Mouse (Mus musculus): Measurements from ENCODE around the gene Tspan10. TPM values are rescaled to one million over a fixed set of nuclear protein-coding genes. Genes with fewer than 3 reads are reported as not detected.

Gene Tspan10
- polyA plus RNA-seq, 1 experiment from 2014 or later = not detected

DNA sequence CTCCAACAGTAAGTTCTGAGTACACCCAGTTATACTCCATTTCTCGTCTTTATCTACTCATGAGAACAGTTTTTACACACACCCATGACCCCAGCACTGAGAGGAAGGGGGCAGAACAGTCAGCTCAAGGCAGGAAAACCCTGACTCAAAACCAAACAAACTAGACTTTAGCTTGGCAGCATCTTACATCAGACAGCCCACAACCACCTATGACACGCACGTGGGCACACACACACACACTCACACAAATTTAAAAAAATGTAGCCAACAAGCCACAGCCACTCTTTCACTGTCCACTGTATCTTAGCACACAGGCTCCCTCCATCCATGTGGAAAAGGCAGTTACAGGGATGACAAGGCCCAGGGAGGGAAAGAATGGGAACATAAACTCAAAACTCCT is 15.7 kb upstream of the Tspan10 start:
- no peak for ATAC-seq (ENCODE audit: borderline replicate concordance, extremely low read depth, low FRiP score, low TSS enrichment)
- Histone ChIP-seq H3K9ac (no peak overlapping the region), H3K27me3 (no peaks in the 10 kb centered on the region), H3K4me1 (no peaks in the 10 kb centered on the region), H3K27ac (no peak overlapping the region), H3K4me2 (no peak overlapping the region), H3K4me3 (no peak overlapping the region), H3K36me3 (peaks cover 67% of the 10 kb centered on the region), H3K9me3 (no peaks in the 10 kb centered on the region)
- 81% methylated on average over 3 of the region's 3 CpGs for WGBS

DNA sequence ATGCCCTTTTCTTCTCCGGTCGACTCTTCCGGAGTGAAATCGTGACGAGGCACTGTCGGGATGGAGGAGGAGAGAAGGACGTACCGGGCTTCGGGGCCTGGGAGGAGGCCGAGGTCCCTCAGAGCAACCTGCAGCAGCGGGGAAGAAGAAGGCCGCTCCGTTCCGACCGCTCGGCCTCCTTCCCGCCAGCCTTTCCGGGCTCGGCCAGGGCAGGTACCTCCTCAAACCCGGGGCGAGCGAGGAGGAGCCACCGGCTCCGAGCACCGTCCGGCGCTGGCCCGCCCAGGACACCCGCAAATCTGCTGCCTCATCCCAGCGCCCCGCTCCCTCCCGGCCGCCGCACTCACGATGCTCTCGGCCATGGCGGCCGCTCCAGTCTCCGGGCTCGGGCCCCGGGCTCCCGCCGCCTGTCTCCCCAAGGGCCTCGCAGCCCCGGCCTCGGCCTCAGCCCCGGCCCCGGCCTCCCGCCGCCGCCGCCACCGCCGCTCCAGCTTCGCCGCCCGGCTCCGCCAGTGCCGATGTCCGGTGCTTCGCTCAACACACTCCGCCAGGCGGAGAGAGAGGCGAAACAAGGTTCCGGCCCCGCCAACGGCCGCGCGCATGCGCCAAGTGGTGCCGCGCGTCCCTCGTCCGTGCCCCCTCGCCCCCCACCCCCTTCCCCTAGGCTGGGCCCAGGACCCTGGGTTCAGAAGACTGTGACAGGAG is 5.1 kb upstream of the Tspan10 start, which contains the start of gene Nploc4:
Nploc4 (minus strand) TSS at position 557 of the 705 bp plus-strand sequence.
- Histone ChIP-seq H3K4me1 (peaks cover 12% of the 10 kb centered on the region), H3K9me3 (no peaks in the 10 kb centered on the region), H3K9ac (peak within 1 kb of the TSS; percentile 92), H3K4me3 (peak within 1 kb of the TSS; percentile 80), H3K27ac (peak within 1 kb of the TSS; percentile 69), H3K36me3 (peaks cover 19% of the 10 kb centered on the region), H3K27me3 (no peaks in the 10 kb centered on the region), H3K4me2 (peak within 1 kb of the TSS; percentile 77)
- ATAC-seq (ENCODE audit: borderline replicate concordance, extremely low read depth, low FRiP score, low TSS enrichment) = peak; percentile 85
- under 1% methylated on average over 69 of the region's 77 CpGs for WGBS

DNA sequence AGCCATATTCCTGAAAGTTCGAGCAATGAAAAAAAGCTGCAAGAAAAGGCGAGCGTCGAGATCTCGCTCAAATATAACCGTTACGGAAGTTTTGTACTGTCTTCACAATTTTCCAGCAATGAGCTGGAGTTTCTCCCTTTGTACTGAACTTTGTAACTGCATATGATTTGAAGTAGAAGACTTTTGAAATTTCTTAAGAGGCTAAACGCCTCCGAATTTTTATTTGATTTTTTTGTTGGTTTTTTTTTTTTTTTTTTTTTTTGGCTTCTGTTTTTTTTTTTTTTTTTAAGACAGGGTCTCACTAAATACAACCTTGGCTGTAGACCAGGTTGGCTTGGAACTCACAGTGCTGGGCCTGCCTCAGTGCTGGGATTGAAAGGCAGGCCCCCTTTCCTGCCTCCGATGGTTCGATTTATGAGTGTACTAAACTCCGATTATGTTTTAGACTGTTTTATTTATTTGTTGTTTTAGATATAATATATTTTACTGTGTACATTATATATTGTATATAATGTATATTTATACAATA is 4.5 kb upstream of the Tspan10 start:
- WGBS = 21% methylated on average over 12 of the region's 12 CpGs
- H3K4me2 ChIP-seq = peak overlapping the region; percentile 77

DNA sequence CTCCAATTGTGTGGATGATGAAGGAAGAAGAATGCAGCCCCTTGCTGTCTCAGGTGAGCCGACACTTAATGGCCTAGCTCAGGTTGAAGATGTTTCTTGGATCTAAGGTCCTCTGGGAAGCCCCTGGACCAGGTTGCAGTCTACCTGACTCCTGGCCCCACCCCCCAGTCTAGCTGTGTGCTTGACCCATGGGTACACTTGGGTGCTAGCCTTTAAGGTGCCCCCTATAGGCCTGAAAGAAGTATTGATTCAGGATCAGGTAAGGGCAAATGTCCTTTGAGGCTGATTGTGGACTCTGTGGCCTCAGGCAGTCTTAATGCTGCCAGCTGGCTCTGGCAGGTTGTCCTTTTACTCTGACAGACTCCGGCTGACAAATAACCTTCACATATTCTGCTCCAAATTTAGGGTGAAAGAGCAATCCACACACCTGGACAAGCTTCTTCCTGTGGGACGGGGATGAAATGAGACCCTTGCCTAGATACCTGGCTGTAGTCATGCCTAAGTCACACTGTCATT is 379 bp downstream of the Tspan10 start:
- WGBS = 85% methylated on average over 3 of the region's 3 CpGs
- Histone ChIP-seq H3K4me2 (no peak overlapping the region), H3K9me3 (no peaks in the 10 kb centered on the region), H3K27ac (no peak overlapping the region), H3K4me3 (no peak overlapping the region), H3K36me3 (no peaks in the 10 kb centered on the region), H3K4me1 (no peaks in the 10 kb centered on the region), H3K9ac (no peak overlapping the region), H3K27me3 (no peaks in the 10 kb centered on the region)
- no peak for ATAC-seq (ENCODE audit: borderline replicate concordance, extremely low read depth, low FRiP score, low TSS enrichment)

More for the DNA sequence above, 4.5 kb upstream of the Tspan10 start:
- Histone ChIP-seq H3K4me3 (peak overlapping the region; percentile 80), H3K9me3 (no peaks in the 10 kb centered on the region), H3K27ac (peak overlapping the region; percentile 69), H3K4me1 (peaks cover 12% of the 10 kb centered on the region), H3K27me3 (no peaks in the 10 kb centered on the region), H3K9ac (peak overlapping the region; percentile 92), H3K36me3 (peaks cover 13% of the 10 kb centered on the region; the same call in 1 of the 2 replicates)
- no peak for ATAC-seq (ENCODE audit: borderline replicate concordance, extremely low read depth, low FRiP score, low TSS enrichment)

DNA sequence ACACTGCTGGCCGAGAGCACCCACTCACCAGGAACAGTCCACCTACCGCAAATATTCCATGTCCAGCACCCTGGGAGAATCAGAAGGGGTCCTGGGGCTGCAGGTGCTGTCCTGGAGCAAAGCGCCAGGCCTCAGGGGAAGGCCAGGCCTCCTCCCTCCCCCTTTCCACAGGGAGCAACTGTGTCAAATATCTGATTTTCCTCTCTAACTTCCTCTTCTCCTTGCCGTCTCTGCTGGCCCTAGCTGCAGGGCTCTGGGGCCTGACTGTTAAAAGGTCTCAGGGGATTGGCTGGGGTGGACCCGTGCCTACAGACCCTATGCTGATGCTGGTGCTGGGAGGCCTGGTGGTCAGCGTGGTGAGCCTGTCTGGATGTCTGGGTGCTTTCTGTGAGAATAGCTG is 1.7 kb downstream of the Tspan10 start:
- Histone ChIP-seq H3K36me3 (no peaks in the 10 kb centered on the region), H3K4me1 (no peaks in the 10 kb centered on the region), H3K4me3 (no peak overlapping the region), H3K9me3 (no peaks in the 10 kb centered on the region), H3K4me2 (no peak overlapping the region), H3K27ac (no peak overlapping the region), H3K27me3 (no peaks in the 10 kb centered on the region), H3K9ac (no peak overlapping the region)
- ATAC-seq (ENCODE audit: borderline replicate concordance, extremely low read depth, low FRiP score, low TSS enrichment) = no peak
- WGBS = 69% methylated on average over 6 of the region's 6 CpGs

DNA sequence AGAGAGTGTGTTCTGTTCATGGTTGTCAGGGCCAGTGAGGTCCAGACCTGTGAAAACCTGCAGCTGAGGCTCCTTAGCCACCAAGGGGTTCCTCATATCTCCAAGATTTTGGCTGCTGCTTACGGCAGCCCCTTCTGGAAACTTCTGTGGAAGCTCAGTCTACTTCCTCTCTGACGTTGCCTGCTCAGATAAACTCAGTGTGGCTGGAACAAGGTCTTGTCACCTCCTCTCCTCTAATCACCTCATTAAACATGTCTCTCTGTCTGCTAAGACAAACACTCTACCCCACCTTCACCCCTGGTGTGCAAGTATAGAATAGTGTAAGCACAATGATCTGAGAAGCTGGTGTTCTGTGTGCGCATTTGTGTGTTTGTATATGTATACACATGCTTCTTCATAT is 3.0 kb downstream of the Tspan10 start:
- Histone ChIP-seq H3K36me3 (no peaks in the 10 kb centered on the region), H3K27ac (no peak overlapping the region)
- WGBS = 39% methylated on average over 3 of the region's 3 CpGs

DNA sequence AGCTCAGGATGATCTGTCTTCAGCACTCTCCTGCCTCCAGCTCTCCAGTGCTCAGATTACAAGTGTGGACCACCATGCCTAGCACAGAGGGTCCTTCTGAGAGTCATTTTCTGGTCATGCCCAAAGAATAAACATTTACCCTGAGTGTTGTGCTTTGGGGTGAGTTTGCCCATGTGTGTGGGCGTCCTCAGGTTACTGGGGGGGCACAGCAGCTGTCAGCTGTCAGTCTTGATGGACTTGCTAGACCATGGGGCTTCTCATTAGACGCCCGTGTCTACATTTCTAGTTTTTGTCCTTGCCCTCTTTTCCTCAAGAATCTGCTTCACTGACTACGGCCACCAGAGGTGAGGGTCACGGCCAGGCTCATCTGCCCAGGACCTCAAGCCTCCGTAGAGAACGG is 4.7 kb downstream of the Tspan10 start:
- Histone ChIP-seq H3K4me3 (no peak overlapping the region), H3K4me1 (no peaks in the 10 kb centered on the region), H3K4me2 (no peak overlapping the region), H3K36me3 (no peaks in the 10 kb centered on the region), H3K27ac (no peak overlapping the region), H3K9ac (no peak overlapping the region), H3K9me3 (no peaks in the 10 kb centered on the region), H3K27me3 (no peaks in the 10 kb centered on the region)
- WGBS = 63% methylated on average over 7 of the region's 7 CpGs
- no peak for ATAC-seq (ENCODE audit: borderline replicate concordance, extremely low read depth, low FRiP score, low TSS enrichment)

More for the DNA sequence above, 3.0 kb downstream of the Tspan10 start:
- Histone ChIP-seq H3K4me2 (no peak overlapping the region), H3K9me3 (no peaks in the 10 kb centered on the region), H3K4me3 (no peak overlapping the region), H3K9ac (no peak overlapping the region), H3K4me1 (no peaks in the 10 kb centered on the region), H3K27me3 (no peaks in the 10 kb centered on the region)
- ATAC-seq (ENCODE audit: borderline replicate concordance, extremely low read depth, low FRiP score, low TSS enrichment) = no peak

DNA sequence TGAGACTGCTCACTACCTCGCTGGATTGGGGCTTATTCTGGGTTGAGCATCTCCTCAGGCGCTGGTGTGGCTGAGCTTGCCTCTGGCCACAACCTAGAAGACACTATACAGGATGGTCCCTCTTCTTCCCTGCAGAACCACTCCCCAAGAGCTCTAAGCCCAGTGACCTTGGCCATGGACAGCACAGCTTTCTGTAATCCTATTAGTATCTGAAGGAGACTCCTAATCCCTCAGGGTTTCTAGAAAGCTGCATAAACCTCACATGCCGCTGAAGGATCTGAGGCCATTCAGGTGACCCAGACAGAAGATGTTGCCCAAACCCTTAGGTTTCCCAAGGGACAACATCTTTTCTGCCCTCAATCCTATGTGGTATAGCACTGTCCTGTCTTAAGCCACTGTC is 9.8 kb downstream of the Tspan10 start:
- 68% methylated on average over 3 of the region's 3 CpGs for WGBS
- no peak for ATAC-seq (ENCODE audit: borderline replicate concordance, extremely low read depth, low FRiP score, low TSS enrichment)
- H3K4me2 ChIP-seq = no peak overlapping the region
- H3K4me3 ChIP-seq = no peak overlapping the region
- no peak overlapping the region for H3K9ac ChIP-seq
- no peak overlapping the region for H3K27ac ChIP-seq
- peaks cover 3% of the 10 kb centered on the region; the same call in 1 of the 2 replicates for H3K36me3 ChIP-seq
- H3K4me1 ChIP-seq = peaks cover 7% of the 10 kb centered on the region
- no peaks in the 10 kb centered on the region for H3K27me3 ChIP-seq
- H3K9me3 ChIP-seq = no peaks in the 10 kb centered on the region

DNA sequence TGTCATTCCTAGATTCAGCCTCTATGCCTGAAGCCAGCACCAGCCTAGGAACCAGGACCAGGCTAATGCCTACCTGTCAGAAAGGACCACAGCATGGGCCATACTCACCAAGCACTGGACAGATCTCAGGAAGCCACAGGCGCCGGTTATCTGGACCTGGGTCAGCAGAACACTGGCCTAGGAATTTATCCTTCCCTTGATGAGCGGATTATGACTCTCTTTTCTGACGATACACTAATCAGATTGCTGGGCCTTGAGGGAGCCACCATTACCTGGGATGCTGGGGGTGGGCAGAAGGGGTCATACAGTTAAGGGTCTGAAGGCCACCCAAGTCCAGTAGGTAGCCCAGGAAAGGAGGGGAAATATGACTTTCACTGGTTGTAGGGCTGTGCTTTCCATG is 10.9 kb downstream of the Tspan10 start, which contains the start of gene Pde6g:
Pde6g (minus strand) TSS at position 195 of the 400 bp plus-strand sequence.
- Histone ChIP-seq H3K4me1 (peaks cover 9% of the 10 kb centered on the region), H3K9me3 (no peaks in the 10 kb centered on the region), H3K36me3 (peaks cover 3% of the 10 kb centered on the region; the same call in 1 of the 2 replicates), H3K4me3 (no peak within 1 kb of the TSS), H3K4me2 (no peak within 1 kb of the TSS), H3K9ac (no peak within 1 kb of the TSS), H3K27ac (no peak within 1 kb of the TSS), H3K27me3 (no peaks in the 10 kb centered on the region)
- no peak for ATAC-seq (ENCODE audit: borderline replicate concordance, extremely low read depth, low FRiP score, low TSS enrichment)
- 85% methylated on average over 4 of the region's 4 CpGs for WGBS

DNA sequence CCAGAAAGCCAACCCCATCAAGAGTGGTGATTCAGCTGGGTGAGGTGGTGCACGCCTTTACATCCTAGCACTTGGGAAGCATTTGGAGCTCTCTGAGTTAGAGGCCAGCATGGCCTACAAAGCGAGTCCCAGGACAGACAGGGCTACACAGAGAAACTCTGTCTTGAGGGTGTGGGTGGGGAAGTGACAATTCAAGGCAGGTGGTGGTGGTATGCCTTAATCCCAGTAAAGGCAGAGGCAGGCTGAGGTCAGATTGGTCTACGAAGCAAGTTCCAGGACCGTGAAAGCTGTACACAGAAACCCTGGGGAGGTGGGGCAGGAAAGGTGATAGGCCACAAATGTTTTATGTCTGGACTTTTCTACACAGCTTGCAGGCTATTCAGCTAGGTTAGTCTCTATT is 12.5 kb downstream of the Tspan10 start:
- WGBS = 88% methylated on average over 4 of the region's 4 CpGs
- H3K4me1 ChIP-seq = peaks cover 20% of the 10 kb centered on the region
- ATAC-seq (ENCODE audit: borderline replicate concordance, extremely low read depth, low FRiP score, low TSS enrichment) = no peak

DNA sequence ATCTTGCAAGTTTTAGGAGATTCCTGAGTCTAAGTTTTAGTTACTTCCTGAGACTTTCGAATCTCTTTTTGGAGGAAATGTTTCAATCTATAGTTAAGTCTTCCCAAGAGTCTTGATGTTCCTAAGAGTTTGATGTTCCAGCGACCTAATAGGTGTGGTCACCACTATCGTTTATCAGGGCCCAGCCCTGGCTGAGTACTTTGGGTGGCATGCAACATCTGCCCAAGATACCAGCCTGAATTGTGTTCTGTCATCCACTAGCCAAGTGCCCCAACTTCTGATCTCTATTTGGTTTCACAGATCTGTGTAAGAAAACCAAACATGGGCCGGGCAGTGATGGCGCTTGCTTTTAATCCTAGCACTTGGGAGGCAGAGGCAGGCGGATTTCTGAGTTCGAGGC is 13.0 kb downstream of the Tspan10 start:
- peaks cover 13% of the 10 kb centered on the region; the same call in 1 of the 2 replicates for H3K36me3 ChIP-seq
- H3K4me2 ChIP-seq = no peak overlapping the region
- no peaks in the 10 kb centered on the region for H3K27me3 ChIP-seq
- 88% methylated on average over 7 of the region's 7 CpGs for WGBS
- H3K4me1 ChIP-seq = peaks cover 20% of the 10 kb centered on the region
- H3K4me3 ChIP-seq = no peak overlapping the region
- no peaks in the 10 kb centered on the region for H3K9me3 ChIP-seq
- no peak overlapping the region for H3K9ac ChIP-seq
- no peak for ATAC-seq (ENCODE audit: borderline replicate concordance, extremely low read depth, low FRiP score, low TSS enrichment)
- no peak overlapping the region for H3K27ac ChIP-seq

More for the DNA sequence above, 12.5 kb downstream of the Tspan10 start:
- H3K27me3 ChIP-seq = no peaks in the 10 kb centered on the region
- no peak overlapping the region for H3K4me3 ChIP-seq
- H3K9me3 ChIP-seq = no peaks in the 10 kb centered on the region
- no peak overlapping the region for H3K27ac ChIP-seq
- H3K4me2 ChIP-seq = no peak overlapping the region
- no peak overlapping the region for H3K9ac ChIP-seq
- peaks cover 11% of the 10 kb centered on the region; the same call in 1 of the 2 replicates for H3K36me3 ChIP-seq

DNA sequence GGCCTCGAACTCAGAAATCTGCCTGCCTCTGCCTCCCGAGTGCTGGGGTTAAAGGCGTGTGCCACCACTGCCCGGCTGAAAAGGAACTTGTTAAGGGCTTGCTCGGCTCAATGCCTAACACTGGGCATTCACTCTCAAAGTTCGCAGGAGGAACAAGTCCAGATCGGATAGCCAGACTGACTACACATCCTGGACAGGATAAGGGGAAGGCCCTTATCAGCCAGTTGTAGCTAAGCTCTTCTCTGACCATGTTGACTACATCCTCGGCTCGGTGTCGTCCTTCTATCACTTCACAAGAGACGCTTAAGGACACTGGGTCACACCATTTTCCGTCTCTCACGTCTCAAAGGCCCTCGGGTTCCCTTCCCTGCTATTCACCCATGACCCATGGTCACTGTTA is 14.9 kb downstream of the Tspan10 start:
- Histone ChIP-seq H3K36me3 (peaks cover 31% of the 10 kb centered on the region), H3K27ac (peak overlapping the region; percentile 73), H3K27me3 (no peaks in the 10 kb centered on the region), H3K4me1 (peaks cover 20% of the 10 kb centered on the region), H3K9ac (peak overlapping the region; percentile 93), H3K4me3 (peak overlapping the region; percentile 87), H3K4me2 (peak overlapping the region; percentile 90), H3K9me3 (no peaks in the 10 kb centered on the region)
- no peak for ATAC-seq (ENCODE audit: borderline replicate concordance, extremely low read depth, low FRiP score, low TSS enrichment)
- WGBS = 18% methylated on average over 14 of the region's 14 CpGs

All from lung, embryonic 15.5 days (tissue).